Mouse (Mus musculus): ENCODE results near the gene Gpatch4. TPM values are rescaled to one million over a fixed set of nuclear protein-coding genes. Genes with fewer than 3 reads are reported as not detected.

The Gpatch4 gene
- polyA plus RNA-seq, 1 experiment = 27.7 TPM

GRCm38 (mm10) chr3:88100251-88100650 is 57.3 kb downstream of the Gpatch4 start:
- Histone ChIP-seq H3K27me3 (ENCODE audit: control insufficient read depth, insufficient read depth, low read length, poor library complexity, severe bottlenecking) (no peaks in the 10 kb centered on the region), H3K9ac (ENCODE audit: low read depth, poor library complexity, severe bottlenecking) (no peak overlapping the region), H3K9me3 (replicated peaks; ENCODE audit: control insufficient read depth, insufficient read depth, low read length, poor library complexity, severe bottlenecking) (no peaks in the 10 kb centered on the region), H3K36me3 (ENCODE audit: control insufficient read depth, insufficient read depth, low read length, poor library complexity, severe bottlenecking) (peaks cover 36% of the 10 kb centered on the region), H3K4me3 (ENCODE audit: low read depth, low read length) (no peak overlapping the region), H3K27ac (ENCODE audit: insufficient read depth, low read length) (no peak overlapping the region), H3K4me1 (ENCODE audit: control insufficient read depth, insufficient read depth, low read length) (no peaks in the 10 kb centered on the region)
- TF ChIP-seq POLR2A (IDR thresholded peaks at IDR 0.05; ENCODE audit: insufficient read depth, low read length) (no peak), CTCF (IDR thresholded peaks at IDR 0.05; ENCODE audit: low read depth, low read length) (no peak), EP300 (IDR thresholded peaks at IDR 0.05; ENCODE audit: insufficient read depth, low read depth, low read length) (no peak)

- TF ChIP-seq POLR2A (IDR thresholded peaks at IDR 0.05; ENCODE audit: insufficient read depth, low read length) = no peak
- TF ChIP-seq CTCF (IDR thresholded peaks at IDR 0.05; ENCODE audit: low read depth, low read length) = no peak
- no peak for TF ChIP-seq EP300 (IDR thresholded peaks at IDR 0.05; ENCODE audit: insufficient read depth, low read depth, low read length)
- Histone ChIP-seq H3K4me3 (ENCODE audit: low read depth, low read length) (no peak overlapping the region), H3K27ac (ENCODE audit: insufficient read depth, low read length) (no peak overlapping the region)
These were observed 58.8 kb downstream of the Gpatch4 start for GRCm38 (mm10) chr3:88101736-88102135.

DNA sequence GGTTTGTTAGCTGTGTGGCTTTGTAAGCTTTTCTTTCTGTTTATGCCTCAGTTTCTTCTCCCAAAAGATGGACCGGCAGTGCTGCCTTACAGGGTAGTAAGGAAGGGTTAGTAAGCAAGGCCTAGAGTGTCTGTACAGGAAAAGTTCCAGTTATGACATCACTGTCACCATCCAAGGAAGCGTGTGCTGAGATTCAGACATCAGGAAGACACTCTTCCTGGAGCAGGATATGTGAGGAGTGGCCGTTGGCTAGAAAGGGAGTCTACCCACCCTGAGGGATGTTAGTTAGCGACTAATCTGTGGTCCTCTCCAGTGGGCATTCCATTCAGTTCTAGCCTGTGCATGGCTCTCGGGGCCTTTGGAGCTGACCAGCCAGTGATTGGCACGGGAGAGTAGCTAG is 59.3 kb downstream of the Gpatch4 start:
- Histone ChIP-seq H3K36me3 (ENCODE audit: control insufficient read depth, insufficient read depth, low read length, poor library complexity, severe bottlenecking) (peaks cover 34% of the 10 kb centered on the region), H3K4me3 (ENCODE audit: low read depth, low read length) (no peak overlapping the region), H3K9me3 (replicated peaks; ENCODE audit: control insufficient read depth, insufficient read depth, low read length, poor library complexity, severe bottlenecking) (no peaks in the 10 kb centered on the region), H3K27ac (ENCODE audit: insufficient read depth, low read length) (no peak overlapping the region), H3K27me3 (ENCODE audit: control insufficient read depth, insufficient read depth, low read length, poor library complexity, severe bottlenecking) (no peaks in the 10 kb centered on the region), H3K4me1 (ENCODE audit: control insufficient read depth, insufficient read depth, low read length) (no peaks in the 10 kb centered on the region), H3K9ac (ENCODE audit: low read depth, poor library complexity, severe bottlenecking) (no peak overlapping the region)
- TF ChIP-seq POLR2A (IDR thresholded peaks at IDR 0.05; ENCODE audit: insufficient read depth, low read length) (no peak), CTCF (IDR thresholded peaks at IDR 0.05; ENCODE audit: low read depth, low read length) (no peak), EP300 (IDR thresholded peaks at IDR 0.05; ENCODE audit: insufficient read depth, low read depth, low read length) (no peak)

More at GRCm38 (mm10) chr3:88101736-88102135, 58.8 kb downstream of the Gpatch4 start:
- no peaks in the 10 kb centered on the region for H3K9me3 ChIP-seq (replicated peaks; ENCODE audit: control insufficient read depth, insufficient read depth, low read length, poor library complexity, severe bottlenecking)
- H3K36me3 ChIP-seq (ENCODE audit: control insufficient read depth, insufficient read depth, low read length, poor library complexity, severe bottlenecking) = peaks cover 38% of the 10 kb centered on the region
- no peaks in the 10 kb centered on the region for H3K4me1 ChIP-seq (ENCODE audit: control insufficient read depth, insufficient read depth, low read length)
- H3K9ac ChIP-seq (ENCODE audit: low read depth, poor library complexity, severe bottlenecking) = no peak overlapping the region
- H3K27me3 ChIP-seq (ENCODE audit: control insufficient read depth, insufficient read depth, low read length, poor library complexity, severe bottlenecking) = no peaks in the 10 kb centered on the region

GRCm38 (mm10) chr3:88102611-88103010 is 59.7 kb downstream of the Gpatch4 start:
- no peak overlapping the region for H3K27ac ChIP-seq (ENCODE audit: insufficient read depth, low read length)
- peaks cover 34% of the 10 kb centered on the region for H3K36me3 ChIP-seq (ENCODE audit: control insufficient read depth, insufficient read depth, low read length, poor library complexity, severe bottlenecking)
- H3K9ac ChIP-seq (ENCODE audit: low read depth, poor library complexity, severe bottlenecking) = no peak overlapping the region

More at GRCm38 (mm10) chr3:88102611-88103010, 59.7 kb downstream of the Gpatch4 start:
- Histone ChIP-seq H3K27me3 (ENCODE audit: control insufficient read depth, insufficient read depth, low read length, poor library complexity, severe bottlenecking) (no peaks in the 10 kb centered on the region), H3K9me3 (replicated peaks; ENCODE audit: control insufficient read depth, insufficient read depth, low read length, poor library complexity, severe bottlenecking) (no peaks in the 10 kb centered on the region), H3K4me1 (ENCODE audit: control insufficient read depth, insufficient read depth, low read length) (no peaks in the 10 kb centered on the region), H3K4me3 (ENCODE audit: low read depth, low read length) (no peak overlapping the region)
- no peak for TF ChIP-seq EP300 (IDR thresholded peaks at IDR 0.05; ENCODE audit: insufficient read depth, low read depth, low read length)
- no peak for TF ChIP-seq CTCF (IDR thresholded peaks at IDR 0.05; ENCODE audit: low read depth, low read length)
- TF ChIP-seq POLR2A (IDR thresholded peaks at IDR 0.05; ENCODE audit: insufficient read depth, low read length) = no peak

Other genes starting within 250 kb of the Gpatch4 start
- 0.26 and 0.46 TPM in 2 replicates for gene Ntrk1, start 247.9 kb upstream of the Gpatch4 start, polyA plus RNA-seq (2011; ENCODE audit: insufficient read depth, insufficient read length, low read depth, missing spikeins)
- 0.35 TPM in 1 of 2 replicates, not detected in the other for gene Insrr, start 246.2 kb upstream of the Gpatch4 start, polyA plus RNA-seq (2011; ENCODE audit: insufficient read depth, insufficient read length, low read depth, missing spikeins)
- gene Pear1, start 218.8 kb upstream of the Gpatch4 start, polyA plus RNA-seq (2011; ENCODE audit: insufficient read depth, insufficient read length, low read depth, missing spikeins) = 1.9 and 2.3 TPM in 2 replicates
- gene Sh2d2a, start 196.4 kb upstream of the Gpatch4 start, polyA plus RNA-seq (2011; ENCODE audit: insufficient read depth, insufficient read length, low read depth, missing spikeins) = 0.18 TPM in 1 of 2 replicates, not detected in the other
- 66.9 and 74.2 TPM in 2 replicates for gene Prcc, start 157.5 kb upstream of the Gpatch4 start, polyA plus RNA-seq (2011; ENCODE audit: insufficient read depth, insufficient read length, low read depth, missing spikeins)
- gene Hdgf, start 136.8 kb upstream of the Gpatch4 start, polyA plus RNA-seq (2011; ENCODE audit: insufficient read depth, insufficient read length, low read depth, missing spikeins) = 508 and 526 TPM in 2 replicates
- 207 and 219 TPM in 2 replicates for gene Mrpl24, start 123.6 kb upstream of the Gpatch4 start, polyA plus RNA-seq (2011; ENCODE audit: insufficient read depth, insufficient read length, low read depth, missing spikeins)
- 64.3 and 68.4 TPM in 2 replicates for gene Isg20l2, start 112.8 kb upstream of the Gpatch4 start, polyA plus RNA-seq (2011; ENCODE audit: insufficient read depth, insufficient read length, low read depth, missing spikeins)
- gene Rrnad1, start 112.4 kb upstream of the Gpatch4 start, polyA plus RNA-seq (2011; ENCODE audit: insufficient read depth, insufficient read length, low read depth, missing spikeins) = 14.9 and 18.8 TPM in 2 replicates
- gene Crabp2, start 94.4 kb upstream of the Gpatch4 start, polyA plus RNA-seq (2011; ENCODE audit: insufficient read depth, insufficient read length, low read depth, missing spikeins) = 11.9 and 12.0 TPM in 2 replicates
- gene Nes, start 72.0 kb upstream of the Gpatch4 start, polyA plus RNA-seq (2011; ENCODE audit: insufficient read depth, insufficient read length, low read depth, missing spikeins) = 34.5 and 36.0 TPM in 2 replicates
- 1.1 TPM in 2 replicates for gene Bcan, start 42.9 kb upstream of the Gpatch4 start, polyA plus RNA-seq (2011; ENCODE audit: insufficient read depth, insufficient read length, low read depth, missing spikeins)
- gene Hapln2, start 15.5 kb upstream of the Gpatch4 start, polyA plus RNA-seq (2011; ENCODE audit: insufficient read depth, insufficient read length, low read depth, missing spikeins) = not detected in 2 replicates
- gene Naxe, start 15.4 kb downstream of the Gpatch4 start, polyA plus RNA-seq (2011; ENCODE audit: insufficient read depth, insufficient read length, low read depth, missing spikeins) = 63.0 and 67.1 TPM in 2 replicates
- not detected in 2 replicates for gene Ttc24, start 35.2 kb downstream of the Gpatch4 start, polyA plus RNA-seq (2011; ENCODE audit: insufficient read depth, insufficient read length, low read depth, missing spikeins)
- gene Iqgap3, start 38.9 kb downstream of the Gpatch4 start, polyA plus RNA-seq (2011; ENCODE audit: insufficient read depth, insufficient read length, low read depth, missing spikeins) = 28.2 and 30.9 TPM in 2 replicates
- 41.5 and 48.1 TPM in 2 replicates for gene Mef2d, start 99.3 kb downstream of the Gpatch4 start, polyA plus RNA-seq (2011; ENCODE audit: insufficient read depth, insufficient read length, low read depth, missing spikeins)
- gene Rhbg, start 211.6 kb downstream of the Gpatch4 start, polyA plus RNA-seq (2011; ENCODE audit: insufficient read depth, insufficient read length, low read depth, missing spikeins) = 0.82 TPM in 1 of 2 replicates, not detected in the other
- 0.72 and 3.6 TPM in 2 replicates for gene Gm38392, start 244.1 kb downstream of the Gpatch4 start, polyA plus RNA-seq (2011; ENCODE audit: insufficient read depth, insufficient read length, low read depth, missing spikeins)

Measured in ES-Bruce4 (cell line).